In genomic region chr1:154080505-154081380, GRCm38 (mm10) we compare ENCODE assay signal across 11 mouse cellular contexts.
DNase-seq lines count a peak whose midpoint lies in the region; ATAC-seq and TF ChIP-seq lines count a peak whose summit lies in the region.
"Had no signal": no experiment of that assay in that cellular context is flagged by ENCODE, and none has a peak within 500 bp of the region (broad histone marks: within the 10 kb centered on the region; RNA-seq: fewer than 3 reads in every experiment).

No protein-coding gene starts in this region.

- intact Hi-C loops in heart, postnatal 10 days (cut with DNase I): no loop called here

- 63% methylated on average over 10 of the region's 10 CpGs for WGBS in heart, postnatal 0 days
- 54% methylated on average over 10 of the region's 10 CpGs for WGBS in intestine, embryonic 15.5 days

- H3K27me3 ChIP-seq in heart, postnatal 0 days (ENCODE audit: control insufficient read depth, insufficient read depth, low read length): no peaks in the 10 kb centered on the region
- H3K27me3 ChIP-seq in ES-Bruce4 (ENCODE audit: control insufficient read depth, insufficient read depth, low read length, poor library complexity, severe bottlenecking): no peaks in the 10 kb centered on the region
- no peaks in the 10 kb centered on the region for H3K27me3 ChIP-seq in intestine, embryonic 15.5 days (replicated peaks)
- H3K27me3 ChIP-seq: heart, embryonic 15.5 days; midbrain, embryonic 13.5 days had no signal

- H3K27ac ChIP-seq in heart, postnatal 0 days (ENCODE audit: low read depth): no peak overlapping the region
- H3K27ac ChIP-seq in ES-Bruce4 (ENCODE audit: insufficient read depth, low read length): peak overlapping the region; percentile 98
- H3K27ac ChIP-seq in intestine, embryonic 15.5 days: no peak overlapping the region
- H3K27ac ChIP-seq in layer of hippocampus, adult 2 months: no peak overlapping the region
- H3K27ac ChIP-seq: heart, embryonic 15.5 days; midbrain, embryonic 13.5 days had no signal

- no peak overlapping the region for H3K9ac ChIP-seq in heart, postnatal 0 days (replicated peaks; ENCODE audit: low read depth, low read length)
- no peak overlapping the region for H3K9ac ChIP-seq in ES-Bruce4 (ENCODE audit: low read depth, poor library complexity, severe bottlenecking)
- H3K9ac ChIP-seq in intestine, embryonic 15.5 days: no peak overlapping the region
- H3K9ac ChIP-seq: heart, embryonic 15.5 days; midbrain, embryonic 13.5 days had no signal

- H3K4me1 ChIP-seq in heart, postnatal 0 days (ENCODE audit: control insufficient read depth, insufficient read depth): no peaks in the 10 kb centered on the region
- peaks cover 6% of the 10 kb centered on the region for H3K4me1 ChIP-seq in ES-Bruce4 (ENCODE audit: control insufficient read depth, insufficient read depth, low read length)
- 0 out of 2 replicates have a peak, but pooled peaks cover 4% of the 10 kb centered on the region for H3K4me1 ChIP-seq in intestine, embryonic 15.5 days (replicated peaks)
- H3K4me1 ChIP-seq: heart, embryonic 15.5 days; midbrain, embryonic 13.5 days had no signal

- H3K9me3 ChIP-seq in heart, postnatal 0 days (replicated peaks; ENCODE audit: control insufficient read depth, low read length): no peaks in the 10 kb centered on the region
- H3K9me3 ChIP-seq in ES-Bruce4 (replicated peaks; ENCODE audit: control insufficient read depth, insufficient read depth, low read length, poor library complexity, severe bottlenecking): no peaks in the 10 kb centered on the region
- H3K9me3 ChIP-seq in intestine, embryonic 15.5 days: no peaks in the 10 kb centered on the region
- H3K9me3 ChIP-seq: heart, embryonic 15.5 days; midbrain, embryonic 13.5 days had no signal

- H3K36me3 ChIP-seq in heart, postnatal 0 days (replicated peaks; ENCODE audit: control insufficient read depth, insufficient read depth, low read length): no peaks in the 10 kb centered on the region
- no peaks in the 10 kb centered on the region for H3K36me3 ChIP-seq in ES-Bruce4 (ENCODE audit: control insufficient read depth, insufficient read depth, low read length, poor library complexity, severe bottlenecking)
- no peaks in the 10 kb centered on the region for H3K36me3 ChIP-seq in intestine, embryonic 15.5 days
- H3K36me3 ChIP-seq: heart, embryonic 15.5 days; midbrain, embryonic 13.5 days had no signal

- TF ChIP-seq POLR2A in ES-Bruce4 (IDR thresholded peaks at IDR 0.05; ENCODE audit: insufficient read depth, low read length): no peak

- TF ChIP-seq CTCF in heart, postnatal 0 days (IDR thresholded peaks at IDR 0.05; ENCODE audit: low read depth): no peak
- TF ChIP-seq CTCF in ES-Bruce4 (IDR thresholded peaks at IDR 0.05; ENCODE audit: low read depth, low read length): no peak
- no peak for TF ChIP-seq CTCF in layer of hippocampus, adult 2 months (conservative IDR thresholded peaks at IDR 0.05)

- no peak for TF ChIP-seq EP300 in heart, postnatal 0 days (IDR thresholded peaks at IDR 0.05; ENCODE audit: low read depth)
- peak; percentile 88 for TF ChIP-seq EP300 in ES-Bruce4 (IDR thresholded peaks at IDR 0.05; ENCODE audit: insufficient read depth, low read depth, low read length)

- peak; percentile 42 for DNase-seq in heart, postnatal 0 days (ENCODE audit: low spot score)
- no peak for DNase-seq in heart, postnatal 10 days
- DNase-seq in lung, postnatal 14 days: peak; percentile 59
- DNase-seq in layer of hippocampus, adult 2 months (ENCODE audit: low spot score in 2 of 2): no peak
- DNase-seq in cerebellum, adult 18-20 months: no peak
- no peak for DNase-seq in thymus, postnatal 10 days (ENCODE audit: low spot score in 2 of 2)

- ATAC-seq in heart, postnatal 0 days (ENCODE audit: insufficient read depth, low read depth): peak; percentile 49
- ATAC-seq in intestine, embryonic 15.5 days: peak; percentile 78
- ATAC-seq: activated CD4-positive, CD25-positive, alpha-beta regulatory T cell, adult 4 months; midbrain, embryonic 13.5 days had no signal

- H3K4me3 ChIP-seq in heart, postnatal 0 days (ENCODE audit: low read depth, low read length): no peak overlapping the region
- H3K4me3 ChIP-seq in ES-Bruce4 (ENCODE audit: low read depth, low read length): peak overlapping the region; percentile 34; the same call in 1 of the 2 replicates
- no peak overlapping the region for H3K4me3 ChIP-seq in intestine, embryonic 15.5 days (replicated peaks)
- H3K4me3 ChIP-seq in layer of hippocampus, adult 2 months: no peak overlapping the region
- H3K4me3 ChIP-seq: heart, embryonic 15.5 days; midbrain, embryonic 13.5 days had no signal

- no peak overlapping the region for H3K4me2 ChIP-seq in heart, postnatal 0 days (ENCODE audit: low read depth, low read length)
- H3K4me2 ChIP-seq in intestine, embryonic 15.5 days (replicated peaks): no peak overlapping the region
- H3K4me2 ChIP-seq: heart, embryonic 15.5 days; midbrain, embryonic 13.5 days had no signal

Comparison
In these comparisons a context has a peak if more than half of its experiments do, and no peak if none do; other contexts are left out.
1. DNase-seq: peak in heart, postnatal 0 days (single experiment) and lung, postnatal 14 days (single experiment); none in heart, postnatal 10 days (0 of 2), layer of hippocampus, adult 2 months (0 of 2), cerebellum, adult 18-20 months (0 of 2) and thymus, postnatal 10 days (0 of 2).